Mouse (Mus musculus) liver, postnatal 0 days (tissue): Measurements from ENCODE around the gene Kcnc2.

Experiments
- CTCF ChIP-seq: sonication (generic); IDR thresholded peaks from 2 replicates; pipeline ENCODE4 v1.5.1; 2016; ENCODE audit warnings: antibody characterized with exemption, low read depth
- EP300 ChIP-seq: IDR thresholded peaks from 2 replicates; pipeline ENCODE4 v1.6.1; 2016; ENCODE audit warnings: antibody characterized with exemption, low read depth, mild to moderate bottlenecking

- TF ChIP-seq EP300 (no peak), CTCF (no peak)
Measured at GRCm38 (mm10) chr10:112263467-112263866, 7.5 kb upstream of the Kcnc2 start.
